Mouse (Mus musculus) macrophage (primary cell): ENCODE results near the gene Spen. TPM values are rescaled to one million over a fixed set of nuclear protein-coding genes. Genes with fewer than 3 reads are reported as not detected.

ENCODE experiments used
- H3K27ac ChIP-seq: fragments of 350-480 bp; formaldehyde crosslinking; 2 replicates; pipeline ENCODE4 v1.9.0; 2021
- H3K36me3 ChIP-seq: fragments of 350-480 bp; formaldehyde crosslinking; 2 replicates; pipeline ENCODE4 v1.9.0; 2021; ENCODE audit errors: inconsistent target
- H3K4me3 ChIP-seq: fragments of 350-480 bp; formaldehyde crosslinking; 2 replicates; pipeline ENCODE4 v1.9.0; 2021; ENCODE audit errors: inconsistent target
- H3K79me2 ChIP-seq: fragments of 350-480 bp; formaldehyde crosslinking; 2 replicates; pipeline ENCODE4 v1.9.0; 2021; ENCODE audit errors: inconsistent target
- WGBS: methylation state at CpG from one replicate; pipeline ENCODE4 v1.1.7; 2026; ENCODE audit warnings: inconsistent platforms; ENCODE audit not compliant: missing documents; 5-methylcytosine and 5-hydroxymethylcytosine counted together
- polyA plus RNA-seq: library from polyadenylated mRNA; stranded (reverse); fragments of 250-400 nt; gene quantifications from 3 replicates; pipeline ENCODE4 v1.2.4, GENCODE M21; 2018; ENCODE audit warnings: inconsistent platforms

Spen gene
- polyA plus RNA-seq, 1 experiment from 2014 or later: 31.4 TPM

DNA sequence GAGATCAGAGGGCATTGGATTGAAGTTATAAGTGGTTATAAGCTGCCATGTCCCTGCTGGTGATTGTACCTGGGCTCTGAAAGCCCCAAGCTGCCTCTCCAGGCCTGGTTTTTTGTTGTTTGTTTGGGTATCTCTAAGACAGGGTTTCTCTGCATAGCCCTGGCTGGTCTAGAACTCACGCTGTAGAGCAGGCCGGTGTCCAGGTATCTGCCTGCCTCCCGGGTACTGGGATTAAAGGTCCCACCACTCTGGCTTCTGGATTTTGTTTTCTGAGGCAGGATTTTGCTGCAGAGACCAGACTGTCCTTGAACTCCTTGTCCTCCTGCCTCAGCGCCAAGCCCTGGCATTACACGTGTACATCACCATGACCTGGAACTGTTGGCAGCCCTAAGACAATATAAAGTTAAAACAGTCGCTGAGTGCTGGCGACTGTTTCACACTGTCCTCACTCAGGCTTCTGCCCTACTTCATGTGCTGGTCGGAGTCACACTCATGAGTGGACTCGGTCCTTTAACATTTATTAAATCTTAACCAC lies 86.4 kb downstream of the Spen start:
- Histone ChIP-seq H3K4me3 (no peak overlapping the region), H3K27ac (peak overlapping the region; percentile 31), H3K36me3 (peaks cover 29% of the 10 kb centered on the region; the same call in 1 of the 2 replicates), H3K79me2 (peaks cover 94% of the 10 kb centered on the region)
- 94% methylated on average over 9 of the region's 9 CpGs for WGBS

GRCm38 (mm10) chr4:141451251-141451650 lies 87.1 kb downstream of the Spen start:
- peaks cover 30% of the 10 kb centered on the region; the same call in 1 of the 2 replicates for H3K36me3 ChIP-seq
- H3K4me3 ChIP-seq: no peak overlapping the region
- peak overlapping the region; percentile 31; the same call in 1 of the 2 replicates for H3K27ac ChIP-seq
- WGBS: 79% methylated on average over 2 of the region's 2 CpGs
- H3K79me2 ChIP-seq: peaks cover 94% of the 10 kb centered on the region

DNA sequence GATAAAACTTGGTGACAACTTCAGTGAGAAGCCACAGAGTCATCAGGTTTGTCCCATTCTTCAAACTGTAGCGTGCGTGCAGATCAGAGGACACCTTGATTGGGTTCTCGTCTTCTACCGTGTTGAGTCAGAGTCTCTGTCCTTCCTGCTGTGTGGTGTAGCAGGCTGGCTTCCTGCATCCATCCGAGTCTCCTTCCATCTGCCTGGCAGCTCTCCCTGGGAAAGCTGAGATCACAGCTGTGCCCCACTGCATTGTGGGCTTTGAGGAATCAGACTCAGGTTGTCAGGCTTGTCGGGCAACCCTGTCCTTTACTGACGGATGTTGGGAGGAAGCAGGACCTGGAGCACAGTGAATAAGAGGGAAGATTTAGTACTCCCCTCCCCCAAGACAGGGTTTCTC lies 92.2 kb downstream of the Spen start:
- no peak overlapping the region for H3K27ac ChIP-seq
- H3K79me2 ChIP-seq: peaks cover 62% of the 10 kb centered on the region
- WGBS: 86% methylated on average over 5 of the region's 7 CpGs
- no peak overlapping the region for H3K4me3 ChIP-seq
- peaks cover 30% of the 10 kb centered on the region; the same call in 1 of the 2 replicates for H3K36me3 ChIP-seq

- peaks cover 30% of the 10 kb centered on the region; the same call in 1 of the 2 replicates for H3K36me3 ChIP-seq
- 21% methylated on average over 14 of the region's 14 CpGs for WGBS
- peak overlapping the region; percentile 10; the same call in 1 of the 2 replicates for H3K27ac ChIP-seq
- H3K79me2 ChIP-seq: peaks cover 54% of the 10 kb centered on the region
- H3K4me3 ChIP-seq: peak overlapping the region; percentile 54
These were observed 93.1 kb downstream of the Spen start for GRCm38 (mm10) chr4:141445328-141445720.

DNA sequence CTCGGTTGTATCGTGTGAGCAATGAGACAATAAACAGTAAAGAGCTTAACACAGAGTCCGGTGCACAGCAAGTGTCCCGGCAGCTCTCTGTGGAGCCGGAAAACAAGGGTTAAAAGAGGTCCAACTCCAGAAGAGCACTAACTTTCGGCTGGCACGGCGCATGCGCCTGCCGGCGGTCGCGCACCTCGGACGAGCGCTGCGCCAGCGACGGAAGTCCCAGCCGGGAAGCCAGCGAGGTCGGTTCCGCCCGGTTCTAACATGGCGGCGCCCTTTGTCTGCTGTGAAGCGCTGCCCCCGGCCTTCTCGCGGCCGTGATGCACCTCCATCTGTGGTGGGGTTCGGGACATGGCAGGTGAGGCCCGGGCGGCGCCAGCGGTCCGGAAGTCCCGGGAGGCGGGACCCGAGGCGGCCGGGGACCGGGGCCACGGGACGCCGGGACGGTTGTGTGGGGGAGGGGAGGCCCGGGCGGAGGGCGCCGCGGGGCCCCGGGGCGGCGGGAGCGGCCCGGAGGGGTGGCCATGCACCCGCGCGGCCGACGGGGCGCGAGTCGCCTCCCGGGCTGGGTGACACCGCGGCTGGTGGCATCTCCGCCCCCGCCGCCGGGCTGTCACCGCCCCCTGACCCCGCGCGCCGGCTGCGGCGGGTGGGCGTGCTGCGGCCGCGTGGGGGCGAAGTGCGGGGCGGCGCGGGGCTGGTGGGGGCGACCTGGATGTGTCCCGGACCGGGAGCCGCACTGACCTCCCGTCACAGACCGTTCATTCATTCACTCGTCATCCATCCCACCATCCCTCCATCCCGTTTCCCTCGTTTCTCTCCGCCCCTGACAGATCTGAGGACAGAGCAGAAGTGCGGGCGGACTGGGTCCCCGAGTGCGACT lies 93.7 kb downstream of the Spen start, which contains the start of gene Zbtb17:
Gene Zbtb17 (plus strand): TSS at position 204 of the 877 bp plus-strand sequence.
- Histone ChIP-seq H3K27ac (peak within 1 kb of the TSS; percentile 10; the same call in 1 of the 2 replicates), H3K36me3 (peaks cover 28% of the 10 kb centered on the region; the same call in 1 of the 2 replicates), H3K79me2 (peaks cover 47% of the 10 kb centered on the region), H3K4me3 (peak within 1 kb of the TSS; percentile 54)
- under 1% methylated on average over 88 of the region's 102 CpGs for WGBS

DNA sequence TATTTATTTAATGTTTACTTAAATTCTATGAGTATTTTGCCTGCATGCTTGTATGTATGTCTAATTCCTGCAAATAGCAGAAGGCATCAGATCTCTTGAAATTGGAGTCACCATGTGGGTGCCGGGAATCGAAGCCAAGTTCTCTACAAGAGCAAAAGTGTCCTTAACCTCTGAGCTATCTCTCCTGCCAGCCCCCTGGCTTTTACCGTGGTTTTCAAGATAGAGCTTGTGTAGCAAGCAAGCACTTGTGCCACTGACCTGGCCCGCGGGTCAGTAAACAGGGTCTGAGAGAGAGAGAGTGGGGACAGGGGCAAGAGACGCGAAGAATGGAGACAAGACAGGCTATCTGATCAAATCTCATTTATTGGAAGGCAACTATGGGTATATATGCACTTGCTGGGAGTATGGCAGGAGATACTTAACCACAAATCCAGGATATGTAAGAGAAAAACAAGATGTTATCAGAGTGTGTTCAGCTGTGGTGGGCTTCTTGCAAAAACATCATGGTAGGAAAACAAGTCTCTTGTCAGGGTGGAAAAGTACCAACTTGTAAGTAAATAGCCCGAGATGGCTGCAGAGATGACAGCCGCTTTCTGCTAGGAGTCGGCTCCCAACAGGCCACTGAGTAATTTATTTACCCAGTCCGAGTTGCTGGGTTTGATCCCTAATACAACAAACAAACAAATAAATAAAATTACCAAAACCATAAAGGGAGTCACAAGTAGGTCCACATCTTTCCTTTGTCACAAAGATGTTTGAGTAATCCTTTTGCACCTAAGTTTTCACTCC lies 94.6 kb downstream of the Spen start:
- 37% methylated on average over 10 of the region's 11 CpGs for WGBS
- H3K4me3 ChIP-seq: peak overlapping the region; percentile 45
- H3K36me3 ChIP-seq: peaks cover 19% of the 10 kb centered on the region; the same call in 1 of the 2 replicates
- no peak overlapping the region for H3K27ac ChIP-seq
- H3K79me2 ChIP-seq: peaks cover 39% of the 10 kb centered on the region

GRCm38 (mm10) chr4:141440877-141441276 lies 97.5 kb downstream of the Spen start:
- Histone ChIP-seq H3K79me2 (peaks cover 9% of the 10 kb centered on the region), H3K27ac (no peak overlapping the region), H3K4me3 (no peak overlapping the region), H3K36me3 (no peaks in the 10 kb centered on the region)

GRCm38 (mm10) chr4:141439083-141439803 lies 99.2 kb downstream of the Spen start:
- H3K4me3 ChIP-seq: no peak overlapping the region
- WGBS: 90% methylated on average over 12 of the region's 12 CpGs

DNA sequence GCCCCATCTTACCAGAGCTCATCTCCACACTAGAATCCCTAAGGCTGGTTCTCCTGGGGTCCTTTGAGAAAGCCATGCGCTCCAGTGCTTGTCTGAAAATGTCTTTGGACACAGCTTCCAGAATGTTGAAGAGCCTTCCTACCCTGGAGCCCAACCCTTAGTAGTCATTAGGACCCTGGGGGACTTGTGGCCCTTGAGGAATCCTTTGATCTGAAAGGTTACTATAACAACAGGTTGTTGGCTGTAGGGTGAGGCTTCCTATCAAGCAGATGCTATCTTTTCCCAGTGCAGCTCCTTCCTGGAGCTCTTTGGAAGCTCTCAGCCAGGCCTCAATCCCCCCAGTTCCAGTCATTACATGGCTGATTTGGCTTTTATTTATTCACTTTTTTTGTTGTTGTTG lies 102.4 kb downstream of the Spen start, which contains the start of gene Srarp:
Gene Srarp (minus strand): TSS at position 132 of the 400 bp plus-strand sequence.
- Histone ChIP-seq H3K27ac (no peak within 1 kb of the TSS), H3K79me2 (no peaks in the 10 kb centered on the region), H3K36me3 (no peaks in the 10 kb centered on the region), H3K4me3 (no peak within 1 kb of the TSS)
- 100% methylated on average over 1 of the region's 1 CpGs for WGBS

More at GRCm38 (mm10) chr4:141439083-141439803, 99.2 kb downstream of the Spen start:
- Histone ChIP-seq H3K36me3 (no peaks in the 10 kb centered on the region), H3K79me2 (no peaks in the 10 kb centered on the region), H3K27ac (no peak overlapping the region)

DNA sequence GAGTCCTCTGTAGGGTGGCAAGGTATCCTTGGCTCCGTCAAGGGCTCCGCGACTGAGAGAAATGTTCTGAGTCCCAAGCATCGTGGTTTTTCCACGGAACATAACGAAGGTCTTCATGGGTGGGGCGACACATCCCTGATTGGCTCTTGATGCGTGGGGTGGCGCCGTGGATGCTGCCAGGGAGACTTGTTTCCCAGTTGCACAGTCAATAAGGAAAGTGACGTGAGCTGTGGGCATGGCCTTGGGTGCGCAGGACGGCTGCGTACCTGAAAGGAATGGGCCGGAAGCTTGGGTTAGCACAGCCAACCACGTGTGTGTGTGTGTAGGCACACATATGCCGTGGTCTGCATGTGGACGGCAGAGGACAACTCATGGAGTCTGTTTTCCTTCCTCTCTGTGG lies 105.2 kb downstream of the Spen start:
- WGBS: 94% methylated on average over 18 of the region's 18 CpGs
- H3K4me3 ChIP-seq: no peak overlapping the region
- H3K36me3 ChIP-seq: no peaks in the 10 kb centered on the region
- H3K79me2 ChIP-seq: no peaks in the 10 kb centered on the region
- no peak overlapping the region for H3K27ac ChIP-seq

DNA sequence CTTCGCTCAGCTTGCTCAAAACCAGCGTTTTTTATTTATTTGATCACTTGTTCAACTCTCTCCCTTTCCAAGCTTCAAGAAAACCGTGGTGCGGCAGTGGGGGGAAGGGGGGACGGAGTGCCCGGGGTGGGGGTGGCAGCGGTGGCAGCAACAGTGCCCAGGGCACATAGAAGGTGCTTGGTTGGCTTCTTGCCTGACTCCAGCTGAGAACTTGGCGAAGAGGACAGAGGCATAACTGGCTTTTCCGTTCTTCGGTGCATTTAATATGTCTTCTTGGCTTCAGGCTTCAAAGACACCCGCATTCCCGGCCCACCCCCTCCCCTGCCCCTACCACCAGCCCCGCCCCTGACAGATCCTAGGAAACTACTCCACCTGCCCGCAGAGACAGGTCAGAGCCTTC lies 105.7 kb downstream of the Spen start:
- Histone ChIP-seq H3K4me3 (no peak overlapping the region), H3K36me3 (no peaks in the 10 kb centered on the region), H3K79me2 (no peaks in the 10 kb centered on the region), H3K27ac (no peak overlapping the region)
- WGBS: 90% methylated on average over 14 of the region's 14 CpGs

GRCm38 (mm10) chr4:141430997-141431396 lies 107.4 kb downstream of the Spen start:
- no peak overlapping the region for H3K27ac ChIP-seq
- no peak overlapping the region for H3K4me3 ChIP-seq
- whole genome bisulfite sequencing: 15% methylated on average over 9 of the region's 9 CpGs
- H3K79me2 ChIP-seq: no peaks in the 10 kb centered on the region
- H3K36me3 ChIP-seq: no peaks in the 10 kb centered on the region

DNA sequence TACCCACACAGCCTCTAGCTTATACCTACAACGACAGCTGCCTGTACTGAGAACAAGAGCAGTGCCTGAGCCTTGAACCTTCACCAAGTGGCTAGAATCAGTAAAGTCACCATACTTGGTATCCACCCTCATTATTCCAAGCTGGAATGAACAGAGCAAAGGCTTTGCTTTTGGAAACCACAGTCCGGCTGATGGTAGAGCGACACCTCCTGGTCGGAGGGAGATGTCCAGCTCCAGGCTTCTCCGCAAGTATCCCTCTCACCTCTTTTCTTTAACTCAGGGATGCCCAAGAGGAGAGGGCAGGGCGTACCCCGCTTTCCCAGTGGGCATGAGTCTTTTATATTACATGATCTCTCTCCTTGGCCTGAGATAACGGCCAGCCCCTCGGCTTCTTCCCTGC lies 108.5 kb downstream of the Spen start:
- H3K27ac ChIP-seq: no peak overlapping the region
- no peaks in the 10 kb centered on the region for H3K36me3 ChIP-seq
- 62% methylated on average over 9 of the region's 9 CpGs for WGBS
- H3K79me2 ChIP-seq: no peaks in the 10 kb centered on the region
- no peak overlapping the region for H3K4me3 ChIP-seq

- Histone ChIP-seq H3K4me3 (no peak overlapping the region), H3K27ac (no peak overlapping the region), H3K36me3 (no peaks in the 10 kb centered on the region), H3K79me2 (no peaks in the 10 kb centered on the region)
- WGBS: 77% methylated on average over 3 of the region's 6 CpGs
These were observed 109.0 kb downstream of the Spen start for GRCm38 (mm10) chr4:141429381-141429780.
